Mouse (Mus musculus): ENCODE data around the gene Abhd12.

DNA sequence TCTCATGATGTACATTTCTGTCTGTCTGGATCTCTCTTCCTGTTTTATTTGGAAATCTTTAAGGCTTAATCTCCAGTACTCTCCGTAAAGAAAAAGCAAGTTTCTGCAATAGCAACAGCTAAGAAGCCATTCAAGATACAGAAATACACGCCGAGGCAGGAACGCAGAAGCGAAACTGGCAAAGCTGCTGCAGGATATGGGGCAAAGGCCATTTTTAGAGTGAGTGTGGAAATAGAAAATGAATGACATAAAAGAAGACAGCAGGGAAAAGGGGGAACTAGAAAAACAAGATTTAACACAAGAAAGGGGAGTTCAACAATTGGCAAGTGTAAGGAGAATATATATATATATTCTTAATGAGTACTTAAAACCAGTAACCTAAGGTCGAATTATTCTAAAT lies 17.2 kb upstream of the Abhd12 start:
- no peak for TF ChIP-seq EP300 (IDR thresholded peaks at IDR 0.05; ENCODE audit: low read depth)
- TF ChIP-seq CTCF (IDR thresholded peaks at IDR 0.05; ENCODE audit: low read depth) = no peak
